Mouse (Mus musculus) fat pad, adult 2 months (tissue): Measurements from ENCODE around the gene Wasf2.

Source experiments
- DNase-seq: peaks from one replicate; pipeline ENCODE4 v3.0.0-alpha.2; 2011; ENCODE audit warnings: low read depth, low spot score; ENCODE audit errors: extremely low read depth

Gene Wasf2

DNA sequence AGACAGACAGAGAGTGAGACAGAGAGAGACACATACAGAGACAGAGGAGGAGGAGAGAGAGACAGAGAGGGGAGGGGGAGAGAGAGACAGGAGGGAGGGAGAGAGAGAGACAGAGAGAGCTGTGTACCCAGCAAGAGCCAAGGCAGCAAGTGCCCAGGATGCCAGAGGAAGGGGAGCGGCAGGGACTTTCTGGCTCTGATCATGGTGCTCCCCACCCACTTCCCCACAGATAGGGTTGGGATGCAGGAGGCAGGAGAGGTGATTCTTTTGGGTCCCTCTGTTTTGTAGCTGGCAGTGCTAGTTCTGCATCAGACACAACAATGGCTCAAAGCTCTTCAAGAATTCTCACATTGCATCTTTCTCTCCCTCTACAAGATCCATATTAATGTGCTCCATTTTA is 8.9 kb upstream of the Wasf2 start:
- DNase-seq: no peak

DNA sequence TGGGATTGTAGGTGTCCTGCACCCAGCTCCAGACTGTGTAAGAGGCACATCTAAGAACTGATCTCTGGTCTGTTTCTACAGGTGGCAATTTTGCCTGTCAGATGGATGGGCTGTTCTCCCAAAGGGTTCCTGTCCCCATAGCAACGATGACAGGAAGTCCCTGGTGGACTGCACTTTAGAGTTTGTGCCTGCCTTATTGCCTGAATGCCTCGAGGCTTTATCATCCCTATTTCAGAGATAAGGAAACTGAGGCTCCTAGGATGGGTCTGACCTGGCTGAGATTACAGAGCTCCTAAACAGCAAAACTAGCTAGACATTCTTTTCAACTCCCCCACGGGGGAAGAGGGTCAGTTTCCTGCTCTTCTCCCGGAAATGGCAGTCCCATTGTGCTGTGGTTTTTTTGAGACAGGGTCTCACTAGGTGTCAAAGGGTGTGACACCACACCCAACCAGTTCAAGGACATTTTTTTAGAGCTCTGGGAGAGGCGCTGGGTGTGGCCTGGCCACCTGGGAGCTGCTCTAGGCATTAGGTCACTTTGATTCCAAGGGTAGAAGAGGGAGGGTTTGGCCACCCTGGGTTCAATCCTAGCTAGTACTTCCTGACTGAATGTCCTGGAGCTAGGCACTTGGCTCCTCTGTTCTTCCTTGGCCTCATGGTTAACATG is 8.2 kb upstream of the Wasf2 start:
- DNase-seq: no peak

DNA sequence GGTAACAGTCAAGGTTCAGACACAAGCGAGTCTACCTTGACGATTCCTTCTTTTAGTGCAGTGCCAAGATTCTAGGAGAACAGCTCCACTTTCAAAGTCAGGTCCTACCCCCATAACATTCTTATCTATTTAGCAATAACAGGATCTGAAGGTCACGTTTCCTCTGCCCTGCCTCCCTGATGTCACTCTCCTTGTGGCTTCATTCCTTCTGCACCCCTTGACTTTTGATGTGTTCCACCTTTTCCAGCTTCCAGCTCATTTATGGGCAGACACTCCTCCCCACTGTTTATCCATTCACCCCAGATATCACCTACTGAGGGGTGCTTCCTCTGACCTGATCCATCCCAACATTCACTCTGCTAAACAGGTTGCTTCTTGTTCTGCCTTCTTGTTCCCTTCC is 3.2 kb upstream of the Wasf2 start:
- DNase-seq: no peak

DNA sequence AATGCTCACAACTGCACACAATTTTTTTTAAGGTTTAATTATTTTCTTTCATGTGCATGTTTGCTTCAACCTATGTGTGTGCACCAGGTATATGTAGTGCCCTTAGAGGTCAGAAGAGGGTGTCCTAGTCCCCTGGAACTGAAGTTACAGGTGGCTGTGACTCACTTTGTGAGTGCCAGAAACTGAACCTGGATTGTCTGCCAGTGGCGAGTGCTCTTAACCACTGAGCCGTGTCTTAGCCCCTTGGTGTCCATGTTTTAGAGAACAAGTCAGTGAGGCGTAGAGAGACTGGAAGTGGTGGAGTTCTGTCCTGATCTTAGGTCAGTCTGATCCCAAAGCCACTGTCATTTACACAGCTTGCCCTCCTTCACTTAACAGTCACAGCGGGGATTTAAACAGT is 2.4 kb upstream of the Wasf2 start:
- DNase-seq: no peak

DNA sequence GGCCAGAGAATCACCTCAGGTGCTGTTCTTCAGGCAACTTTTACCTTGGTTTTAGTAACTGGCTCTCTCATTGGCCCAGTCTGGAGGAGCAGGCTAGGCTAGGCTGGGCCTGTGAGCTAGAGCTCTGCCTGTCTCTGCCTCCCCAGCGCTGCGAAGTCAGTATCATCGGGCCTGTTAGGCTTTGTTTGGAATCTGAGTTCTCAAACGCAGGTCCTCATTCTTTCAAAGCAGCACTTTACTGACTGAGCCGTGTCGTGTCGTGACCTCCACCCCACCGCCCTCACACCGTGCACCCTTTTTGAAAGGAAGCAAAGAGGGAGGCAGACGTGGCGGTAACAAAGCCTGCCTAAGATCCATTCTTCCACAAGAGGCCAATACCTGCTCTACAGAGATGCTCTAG is 914 bp upstream of the Wasf2 start:
- no peak for DNase-seq

DNA sequence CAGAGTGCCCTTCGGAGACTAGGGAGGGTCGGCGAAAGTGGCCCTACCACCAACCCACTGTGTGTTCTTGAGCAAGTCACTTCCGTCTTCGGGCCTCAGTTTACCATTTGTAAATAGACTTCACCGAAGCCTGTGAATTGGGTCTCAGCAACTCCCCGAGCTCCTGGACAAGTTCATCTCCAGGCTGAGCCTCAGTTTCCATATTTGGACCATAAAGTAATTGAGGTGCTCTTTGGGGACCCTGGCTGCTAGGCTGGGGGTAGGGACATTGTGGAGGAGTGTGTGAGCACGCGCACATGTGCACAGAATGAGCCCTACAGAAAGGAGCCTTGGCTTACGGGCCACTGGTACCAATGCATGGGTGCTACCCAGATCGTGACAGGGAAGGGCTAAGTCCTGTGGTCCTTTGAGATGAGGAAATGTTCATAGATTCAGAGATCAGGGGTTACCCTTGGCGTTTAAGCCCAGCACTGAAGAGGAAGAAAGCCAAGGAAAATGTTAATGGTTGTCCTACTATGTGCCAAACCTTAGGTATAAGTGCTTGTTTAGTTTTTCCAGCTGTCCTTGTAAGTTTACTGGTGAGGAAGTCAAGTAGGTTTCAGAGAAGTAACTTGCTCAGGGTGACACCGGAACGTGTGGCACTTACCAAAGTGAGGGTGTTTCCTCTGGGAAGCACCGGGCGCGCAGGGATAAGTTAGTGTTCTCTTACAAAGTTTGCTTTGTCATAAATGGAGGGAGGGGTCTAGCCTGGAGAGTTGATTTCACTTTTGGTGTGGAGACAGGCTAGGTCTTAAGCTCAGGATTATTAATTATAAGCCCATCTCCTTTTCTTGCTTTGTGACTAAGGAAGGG is 811 bp downstream of the Wasf2 start:
- DNase-seq: no peak

DNA sequence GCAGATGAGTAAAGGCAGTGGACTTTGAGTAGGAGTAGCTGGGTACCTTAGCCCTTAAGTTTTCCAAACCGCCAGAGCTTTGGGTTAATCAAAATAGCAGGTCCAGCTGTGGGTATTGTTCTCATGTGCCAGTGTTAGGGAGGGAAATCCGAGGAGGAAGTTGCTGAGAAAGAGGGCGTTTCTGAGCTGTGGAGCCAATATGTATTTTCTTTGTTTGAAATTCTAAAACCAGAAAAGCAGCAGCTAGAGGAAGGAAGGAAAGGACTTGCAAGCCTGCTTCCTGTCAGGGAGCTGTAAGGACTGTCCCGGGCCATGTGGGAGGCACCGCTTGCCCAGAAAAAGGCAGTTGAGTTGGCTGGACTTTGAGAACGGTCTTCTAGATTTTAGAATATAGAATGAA is 1.7 kb downstream of the Wasf2 start:
- no peak for DNase-seq

DNA sequence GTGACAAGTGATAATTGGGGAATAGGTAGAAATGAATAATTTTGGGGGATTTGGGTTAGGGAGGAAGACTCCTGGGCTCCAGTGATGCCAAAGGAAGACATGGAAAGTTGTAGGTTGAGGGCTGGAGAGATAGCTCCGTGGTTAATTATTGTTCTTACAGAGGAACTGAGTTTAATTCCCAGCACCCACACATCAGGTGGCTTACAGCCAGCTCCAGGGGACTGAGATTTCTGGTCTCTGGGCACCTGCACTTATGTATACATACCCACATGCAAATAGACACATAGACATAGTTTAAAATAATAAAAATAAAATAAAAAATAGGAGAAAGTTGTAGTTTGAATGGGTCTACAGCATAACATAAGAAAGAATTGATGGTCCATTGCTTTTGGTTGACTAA is 6.6 kb downstream of the Wasf2 start:
- DNase-seq: no peak

DNA sequence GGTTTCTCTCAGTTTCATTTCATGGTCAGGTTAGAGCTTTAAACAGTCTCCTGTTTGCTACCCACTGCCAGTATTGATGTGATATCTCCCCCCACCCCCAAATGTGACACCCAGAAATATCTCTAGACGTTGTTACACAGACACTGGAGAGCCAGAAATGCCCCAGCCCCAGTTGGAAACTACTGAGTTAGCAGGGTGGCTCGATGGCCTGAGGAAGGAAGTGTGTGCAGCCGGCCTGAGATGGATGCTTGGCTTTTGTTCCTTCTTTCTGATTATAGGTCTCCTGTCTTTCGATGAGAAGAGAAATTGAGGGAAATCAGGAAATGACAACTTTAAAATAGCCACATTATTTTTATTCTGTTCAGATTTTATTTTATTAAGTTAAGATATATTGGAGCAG is 8.7 kb downstream of the Wasf2 start:
- no peak for DNase-seq

DNA sequence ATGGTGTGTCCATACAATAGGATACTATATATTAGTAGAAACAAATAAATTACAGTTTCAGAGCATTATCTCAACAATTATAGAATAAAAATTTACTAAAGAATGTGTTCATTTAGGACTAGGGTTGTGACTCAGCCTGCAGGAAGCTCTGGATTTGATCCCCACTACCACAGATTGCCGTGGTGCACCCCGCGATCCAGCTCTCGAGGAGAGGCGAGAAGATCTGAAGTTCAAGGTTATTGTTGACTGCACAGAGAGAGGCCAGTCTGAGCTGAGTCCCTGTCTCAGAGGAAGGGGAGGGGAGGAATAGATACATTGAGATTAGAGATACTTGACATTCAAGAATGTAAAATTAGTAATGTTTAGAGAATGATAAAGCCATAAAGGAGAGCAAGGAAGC is 24.7 kb downstream of the Wasf2 start:
- no peak for DNase-seq

DNA sequence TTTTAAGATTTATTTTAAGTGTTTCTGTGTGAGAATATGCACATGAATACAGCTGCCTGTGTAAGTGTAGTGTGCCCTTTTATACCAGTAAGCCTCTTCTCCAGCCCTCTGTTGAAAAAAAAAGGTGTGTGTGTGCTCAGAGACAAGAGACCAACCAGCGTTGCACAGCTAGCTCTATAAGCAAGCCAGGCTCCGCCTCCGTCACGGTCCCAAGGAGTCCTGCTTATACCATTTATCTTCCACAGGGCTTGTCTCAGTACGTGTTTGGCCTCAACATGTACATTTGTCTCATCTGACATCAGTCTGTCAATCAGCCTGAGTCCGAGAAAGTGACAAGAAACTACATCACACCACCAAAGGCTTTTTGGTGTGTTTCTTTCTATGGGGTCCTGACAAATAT is 25.4 kb downstream of the Wasf2 start:
- DNase-seq: no peak

DNA sequence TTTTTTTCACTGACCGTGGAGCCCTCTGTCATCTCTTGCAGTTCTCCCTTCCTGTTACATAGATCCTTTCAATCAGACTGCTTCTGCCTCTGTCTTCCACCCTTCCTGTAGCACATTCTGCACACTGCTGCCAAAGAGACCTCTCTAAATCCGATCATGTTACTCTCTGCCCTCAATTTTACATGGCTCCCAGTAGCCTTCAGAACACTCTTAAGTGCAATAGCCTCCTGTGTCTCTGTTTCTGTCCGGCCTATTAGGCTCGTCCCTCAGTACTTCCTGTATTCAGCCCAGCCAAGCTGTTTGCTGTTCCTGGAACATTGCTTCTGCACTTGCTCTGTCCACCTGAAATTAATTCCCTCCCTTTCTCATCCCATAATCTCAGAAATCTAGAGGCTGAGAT is 26.1 kb downstream of the Wasf2 start:
- no peak for DNase-seq

DNA sequence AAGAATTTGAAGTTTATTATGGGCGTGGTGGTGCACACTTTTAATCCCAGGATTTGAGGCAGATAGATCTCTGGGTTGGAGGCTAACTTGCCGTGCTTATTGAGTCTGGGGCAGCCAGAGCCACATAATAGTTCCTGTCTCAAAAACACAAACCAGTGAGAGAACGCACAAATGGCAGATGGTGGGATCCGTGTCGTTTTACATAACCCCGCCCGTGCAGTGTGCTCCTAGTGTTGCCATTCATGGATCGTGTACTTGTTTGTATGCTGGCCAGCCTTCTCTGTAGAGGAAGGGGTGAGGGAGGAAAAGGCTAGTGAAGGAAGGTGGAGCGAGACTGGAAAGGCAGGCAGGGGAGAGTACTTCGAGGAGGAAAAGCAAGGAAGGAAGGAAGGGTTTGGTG is 26.5 kb downstream of the Wasf2 start:
- no peak for DNase-seq

DNA sequence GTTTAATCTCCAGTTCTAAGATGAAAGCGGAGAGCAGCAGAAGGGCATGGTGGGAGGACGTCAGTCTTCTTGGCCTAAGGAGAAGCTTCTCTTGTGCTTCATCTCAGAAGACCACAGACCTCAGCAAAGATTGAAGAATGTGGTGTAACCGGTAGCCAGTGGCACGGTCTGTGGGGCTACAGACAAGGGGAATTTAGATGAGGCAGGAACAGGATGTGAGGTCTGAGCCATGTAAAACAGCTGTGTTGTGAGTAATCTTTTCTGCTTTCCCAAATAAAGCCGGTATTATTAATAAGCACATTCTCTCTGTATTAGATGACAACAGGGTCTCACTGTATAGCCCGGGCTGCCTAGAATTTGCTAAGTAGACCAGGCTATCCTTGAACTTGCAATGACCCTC is 28.8 kb downstream of the Wasf2 start:
- DNase-seq: no peak

DNA sequence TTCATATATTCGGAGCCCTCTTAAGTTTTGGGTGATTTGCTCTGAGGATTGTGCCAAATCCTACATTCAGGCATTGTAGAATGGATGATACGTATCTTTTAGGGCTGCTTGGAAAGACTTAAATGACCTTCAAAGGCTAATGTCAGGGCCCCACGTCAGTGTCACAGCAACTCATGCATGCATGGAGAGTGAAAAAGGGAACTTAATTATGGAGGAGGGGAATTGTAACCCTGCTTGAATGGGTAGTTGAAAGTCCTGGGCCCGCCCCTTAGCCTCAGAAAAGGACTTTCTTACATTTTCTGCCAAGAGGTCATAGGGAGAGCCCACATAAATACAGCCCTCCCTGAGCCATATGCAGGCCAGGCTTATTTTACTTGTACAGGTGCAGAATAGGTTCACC is 29.3 kb downstream of the Wasf2 start:
- DNase-seq: no peak

DNA sequence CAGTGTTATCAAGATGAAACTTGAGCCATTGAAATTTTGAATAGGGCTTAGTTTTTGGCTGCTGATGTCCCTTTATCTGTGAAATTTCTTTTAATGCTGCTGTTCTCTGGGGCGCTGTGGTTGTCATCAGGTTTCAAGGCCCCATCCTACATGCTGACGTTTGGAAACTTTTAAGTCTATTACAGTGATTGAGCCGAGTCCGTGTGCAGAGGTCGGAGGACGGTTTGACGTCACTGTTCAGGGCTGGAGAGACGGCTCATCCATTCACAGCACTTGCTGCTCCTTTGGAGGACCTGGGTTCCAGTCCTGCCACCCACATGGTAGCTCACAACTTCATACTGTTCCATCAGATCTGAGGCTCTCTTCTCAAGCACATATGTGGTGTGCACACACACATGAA is 29.9 kb downstream of the Wasf2 start:
- DNase-seq: no peak

DNA sequence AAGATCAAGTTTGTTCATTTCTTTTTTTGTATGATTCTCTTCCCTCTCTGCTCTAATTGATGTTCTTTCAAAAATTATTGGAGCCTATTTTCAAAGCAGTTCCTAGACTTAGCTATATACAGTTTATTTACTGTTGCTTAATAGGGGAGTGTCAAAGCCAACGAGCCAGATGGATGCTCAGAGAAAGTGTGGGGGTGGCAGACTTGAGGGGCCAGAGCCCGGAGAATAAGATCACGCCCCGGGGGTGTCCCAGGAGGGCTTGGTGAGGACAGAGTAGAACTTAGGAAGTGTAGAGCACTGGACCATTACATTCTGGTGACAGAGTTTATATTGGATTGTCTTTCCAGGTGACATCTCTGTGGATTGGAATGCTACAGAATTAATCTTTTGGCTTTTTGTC is 30.5 kb downstream of the Wasf2 start:
- no peak for DNase-seq

DNA sequence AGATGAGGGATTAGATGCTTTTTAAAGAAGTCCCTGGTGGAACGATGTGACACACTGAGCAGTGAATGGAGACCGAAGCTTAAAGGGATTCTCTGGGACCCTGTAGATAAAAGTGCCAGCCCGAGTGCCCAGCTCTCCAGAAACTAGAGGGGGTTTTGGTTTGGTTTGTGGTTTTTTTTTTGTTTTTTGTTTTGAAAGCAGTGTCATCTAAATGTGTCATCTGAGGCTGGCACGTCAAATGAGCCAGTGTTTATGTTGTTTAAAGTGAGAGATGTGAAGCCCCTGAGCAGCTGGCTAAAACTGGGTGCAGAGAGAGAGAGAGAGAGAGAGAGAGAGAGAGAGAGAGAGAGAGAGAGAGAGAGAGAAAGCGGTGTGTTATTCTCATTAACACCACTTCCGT is 31.9 kb downstream of the Wasf2 start:
- DNase-seq: no peak

DNA sequence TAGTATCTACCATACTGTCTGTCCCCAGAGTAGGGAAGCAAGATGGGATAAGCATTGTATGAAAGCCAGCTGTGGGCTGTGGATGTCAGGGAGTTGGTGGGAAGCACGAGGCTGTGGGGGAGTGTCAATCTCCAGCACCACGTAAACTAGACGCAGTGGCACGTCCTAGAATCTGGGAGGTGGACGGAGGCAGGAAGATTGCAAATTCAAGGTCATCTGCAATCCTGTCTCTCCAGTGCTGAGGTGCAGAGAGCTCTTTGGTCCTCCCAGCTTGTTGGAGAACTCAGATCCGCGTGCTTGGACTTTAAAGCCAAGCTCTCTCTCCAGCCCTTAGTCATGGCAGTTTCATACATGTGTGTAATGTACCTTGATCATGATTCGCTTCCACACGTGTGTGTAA is 36.5 kb downstream of the Wasf2 start:
- DNase-seq: no peak

DNA sequence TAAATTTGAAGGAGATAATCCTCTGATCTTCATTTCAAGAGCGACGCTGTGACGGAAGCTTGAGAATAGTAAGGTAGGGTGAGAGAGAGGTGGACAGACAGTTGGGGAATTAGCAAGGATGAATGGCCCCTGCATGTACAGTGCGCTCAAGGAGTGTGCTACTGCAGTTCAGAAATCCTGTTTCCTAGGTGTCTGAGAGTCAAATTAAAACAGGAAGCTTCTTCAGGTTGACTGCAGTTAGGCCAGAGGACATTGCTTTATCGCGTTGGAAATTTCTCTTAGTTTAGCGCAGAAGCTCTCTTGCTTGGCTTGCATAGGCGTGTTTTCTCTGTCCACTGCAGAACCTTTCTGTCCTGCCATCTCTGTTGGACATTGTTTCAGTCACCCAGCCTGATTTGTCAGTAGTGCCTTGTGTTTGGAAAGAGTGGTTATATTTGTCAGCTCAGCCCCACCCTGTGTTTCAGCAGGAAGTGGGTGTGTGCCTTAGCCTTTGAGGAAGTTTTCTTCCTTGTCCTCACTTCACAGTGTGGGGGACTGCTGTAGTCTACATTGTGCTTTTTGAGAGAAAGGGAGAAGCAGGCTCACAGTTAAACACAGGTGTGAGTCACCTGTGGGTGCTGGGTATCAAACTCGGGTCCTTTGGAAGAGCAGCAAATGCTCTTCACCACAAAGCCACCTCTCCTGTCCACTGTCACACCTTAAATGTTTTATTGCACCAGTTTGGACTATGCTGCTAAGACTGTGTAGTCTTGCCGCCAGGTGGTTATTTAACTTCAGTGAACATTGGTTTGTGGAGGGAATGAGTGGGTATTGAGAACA is 39.1 kb downstream of the Wasf2 start:
- DNase-seq: no peak

DNA sequence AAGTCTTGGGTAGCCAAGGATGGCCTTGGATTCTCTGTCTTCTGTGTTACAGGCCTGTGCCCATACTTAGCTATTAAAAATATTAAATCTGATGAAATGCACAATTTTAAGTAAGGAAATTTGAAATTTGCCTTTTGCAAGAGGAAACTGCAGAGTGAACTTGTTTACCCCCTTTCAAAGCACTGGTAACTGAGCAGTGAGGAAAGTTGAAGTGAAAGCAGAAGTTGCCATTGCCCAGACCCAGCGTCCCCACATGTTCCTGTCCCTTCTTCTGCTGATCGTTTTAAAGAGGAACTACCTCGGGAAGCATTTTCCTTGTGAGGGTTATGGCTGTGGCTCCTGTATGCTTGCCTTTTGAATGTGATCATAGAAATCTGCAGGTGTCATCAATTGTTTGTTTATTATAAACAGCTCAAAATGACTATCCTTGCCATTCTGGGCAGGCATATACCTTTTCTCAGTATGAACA is 39.8 kb downstream of the Wasf2 start:
- DNase-seq: no peak

DNA sequence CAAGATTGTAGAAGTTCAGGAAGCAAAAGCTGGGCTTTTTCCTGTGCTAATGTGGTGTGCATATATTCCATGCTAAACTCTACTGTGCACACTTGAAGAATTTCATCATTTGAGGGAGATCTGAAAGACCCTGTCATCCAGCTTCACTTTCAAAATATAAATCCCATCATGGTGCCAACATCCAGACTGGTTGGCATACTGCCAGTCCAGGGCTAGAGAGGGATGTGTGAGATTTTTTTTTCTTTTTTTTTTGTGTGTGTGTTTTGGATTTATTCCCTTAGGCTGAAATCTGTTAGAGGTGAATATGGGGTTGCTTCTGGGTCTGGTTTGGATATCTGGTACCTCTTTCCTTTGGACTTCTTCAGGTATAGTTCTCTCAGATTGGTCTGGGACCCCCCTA is 40.3 kb downstream of the Wasf2 start:
- DNase-seq: no peak
